Mouse (Mus musculus): ENCODE results near the gene Itgb5.

DNA sequence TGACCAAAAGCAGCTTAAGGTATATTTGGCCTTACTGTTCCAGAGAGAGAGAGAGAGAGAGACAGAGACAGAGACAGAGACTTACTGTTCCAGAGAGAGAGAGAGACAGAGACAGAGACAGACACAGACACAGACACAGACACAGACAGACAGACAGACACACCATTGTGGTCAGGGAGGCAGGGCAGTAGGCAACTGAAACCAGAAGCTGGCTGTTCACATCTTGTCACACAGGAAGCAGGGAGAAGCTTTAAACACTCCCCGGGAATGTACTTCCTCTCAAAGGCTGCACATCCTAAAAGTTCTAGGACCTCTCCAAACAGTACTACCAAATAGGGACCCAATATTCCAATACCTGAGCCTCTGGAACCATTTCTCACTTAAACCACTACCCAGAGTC lies 65.0 kb downstream of the Itgb5 start:
- TF ChIP-seq CTCF (IDR thresholded peaks at IDR 0.05; ENCODE audit: low read depth), result no peak
- TF ChIP-seq EP300 (IDR thresholded peaks at IDR 0.05; ENCODE audit: low read depth), result no peak

Data from liver, embryonic 14.5 days (tissue).